Mouse (Mus musculus): ENCODE measurements around the gene Spsb4.

Gene Spsb4

DNA sequence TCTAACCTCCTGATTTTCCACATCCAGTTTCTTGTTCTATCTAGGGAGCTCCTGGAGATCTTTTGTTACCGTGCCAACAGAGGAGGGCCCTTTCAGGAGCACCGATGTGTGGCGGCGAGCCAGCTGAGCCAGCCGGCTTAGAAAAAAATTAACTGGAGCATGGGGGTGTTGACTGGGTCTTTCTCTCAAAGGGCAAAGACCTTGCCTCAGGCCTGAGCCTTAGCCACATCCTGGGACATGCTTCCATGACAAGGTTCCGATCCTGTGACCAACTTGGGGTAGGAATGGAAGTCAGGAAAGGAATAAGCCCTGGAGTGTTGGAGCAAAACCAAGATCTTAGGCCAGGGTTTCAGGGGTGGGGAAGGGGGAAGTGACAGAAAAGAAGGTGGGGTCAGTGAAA, 2.9 kb downstream of the Spsb4 start:
- DNase-seq (ENCODE audit: low spot score), result peak; percentile 66

- no peak for DNase-seq (ENCODE audit: low spot score)
Observed at GRCm38 (mm10) chr9:97013698-97014097, 4.9 kb downstream of the Spsb4 start.

GRCm38 (mm10) chr9:97013153-97013552, 5.5 kb downstream of the Spsb4 start:
- no peak for DNase-seq (ENCODE audit: low spot score)

DNA sequence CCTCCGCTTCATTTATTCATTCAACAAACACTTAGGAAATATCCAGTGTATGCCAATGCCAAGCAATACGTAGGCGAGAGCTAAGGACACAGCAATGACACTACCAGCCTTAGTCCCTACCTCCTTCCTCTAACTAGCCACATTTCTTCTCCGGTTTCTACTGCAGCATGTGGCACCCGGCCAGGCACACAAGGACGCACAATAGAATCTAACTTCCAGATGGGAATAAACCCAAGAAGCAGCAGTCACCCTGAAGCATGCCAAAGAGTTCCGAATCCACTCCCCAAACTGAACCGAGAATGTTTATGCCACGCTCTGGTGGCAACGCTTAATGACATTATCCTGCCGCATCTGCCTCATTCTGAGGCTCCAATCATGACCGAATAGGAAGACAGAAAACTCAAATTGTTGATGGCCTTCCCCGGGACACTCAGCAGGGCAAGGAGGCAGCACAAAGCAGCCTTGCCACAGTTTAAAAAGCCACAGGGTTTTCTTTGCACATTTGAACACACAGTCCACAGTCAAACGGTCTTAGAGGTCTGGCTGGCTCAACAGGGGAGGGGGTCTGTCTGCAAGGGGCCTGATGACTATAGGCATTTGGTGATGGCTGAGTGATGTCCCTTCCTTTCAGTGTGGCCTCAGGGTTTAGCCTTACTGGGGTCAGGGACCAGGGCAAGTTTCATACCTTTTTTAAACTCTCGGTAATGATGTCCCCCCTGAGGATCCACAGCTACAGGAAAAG, 7.0 kb downstream of the Spsb4 start:
- DNase-seq (ENCODE audit: low spot score), result no peak

DNA sequence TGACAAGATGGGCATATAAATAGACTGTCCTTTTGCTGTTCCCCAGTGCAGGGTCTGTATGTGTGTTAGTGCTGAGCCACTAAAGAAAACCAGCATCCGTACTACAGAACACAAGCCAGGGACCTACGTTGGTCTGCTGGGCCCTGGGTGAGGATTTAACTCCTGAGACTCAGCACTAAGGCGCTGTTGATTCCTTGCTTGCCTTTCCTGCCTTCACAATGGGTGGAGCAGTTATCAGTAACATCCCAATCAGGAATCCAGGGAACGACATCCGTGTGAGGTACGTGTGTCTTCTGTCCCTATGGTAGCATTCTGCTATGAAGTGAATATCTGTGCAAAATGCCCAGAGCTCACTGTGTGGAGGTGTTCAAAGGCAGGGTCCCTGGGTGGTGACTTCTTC, 8.2 kb downstream of the Spsb4 start:
- DNase-seq (ENCODE audit: low spot score), result no peak

- DNase-seq (ENCODE audit: low spot score), result no peak
Observed at GRCm38 (mm10) chr9:97004726-97005125, 13.9 kb downstream of the Spsb4 start.

- no peak for DNase-seq (ENCODE audit: low spot score)
Observed at GRCm38 (mm10) chr9:97003173-97003572, 15.5 kb downstream of the Spsb4 start.

DNA sequence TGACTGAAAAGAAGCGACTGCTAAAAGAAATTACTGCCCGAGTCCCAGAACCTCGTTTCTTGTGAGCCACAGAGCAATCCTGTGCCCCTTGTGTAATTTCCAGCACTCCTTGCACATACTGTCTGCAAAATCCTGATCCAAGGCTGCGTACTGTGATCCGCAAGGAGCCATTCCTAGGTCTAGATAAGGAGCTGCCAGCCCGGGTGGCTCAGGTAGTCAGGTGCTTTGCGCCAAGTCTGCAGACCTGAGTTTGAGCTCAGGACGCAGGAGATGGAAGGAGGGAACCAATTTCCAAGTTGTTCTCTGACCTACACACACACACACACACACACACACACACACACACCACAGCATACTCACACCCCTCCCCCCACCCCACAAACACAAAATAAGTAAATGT, 16.0 kb downstream of the Spsb4 start:
- no peak for DNase-seq (ENCODE audit: low spot score)

GRCm38 (mm10) chr9:97002025-97002424, 16.6 kb downstream of the Spsb4 start:
- no peak for DNase-seq (ENCODE audit: low spot score)

DNA sequence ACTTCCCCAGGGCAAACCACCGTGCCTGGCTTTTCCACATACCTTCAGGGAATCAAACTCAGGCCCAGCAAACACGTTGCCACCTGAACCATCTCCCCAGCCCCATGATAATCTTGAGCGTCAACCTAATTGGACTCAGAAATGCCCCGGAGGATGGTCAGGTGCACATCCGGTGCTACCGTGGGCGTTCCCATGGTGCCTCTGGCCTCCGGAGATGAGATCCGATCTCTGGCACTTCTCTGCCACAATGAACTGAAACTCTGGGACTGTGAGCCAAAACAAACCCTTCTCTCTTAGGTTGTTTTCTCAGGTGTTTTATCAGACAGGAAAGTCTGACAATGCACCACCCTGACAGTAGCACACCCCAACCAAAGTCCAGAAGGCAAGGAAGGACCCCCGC, 17.2 kb downstream of the Spsb4 start:
- DNase-seq (ENCODE audit: low spot score), result no peak

DNA sequence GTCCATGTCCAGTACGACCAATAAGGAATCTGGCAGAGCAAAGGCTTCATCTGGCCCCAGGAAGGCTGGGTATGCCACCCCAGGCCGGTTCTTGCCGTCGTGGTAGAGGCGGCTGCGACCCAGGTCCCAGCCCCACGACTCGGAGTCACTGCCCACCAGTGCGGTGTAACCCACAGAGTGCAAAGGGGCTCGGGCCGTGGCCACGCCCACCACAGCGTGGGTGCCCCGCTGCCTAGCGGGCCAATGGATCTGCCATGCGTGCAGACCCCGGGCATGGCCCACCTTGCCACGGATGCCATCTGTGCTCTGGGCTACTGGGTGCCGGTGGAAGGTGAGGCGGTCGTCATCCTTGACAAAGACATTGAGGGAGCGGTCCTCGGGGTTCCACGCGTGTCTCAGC, 22.9 kb downstream of the Spsb4 start:
- no peak for DNase-seq (ENCODE audit: low spot score)

DNA sequence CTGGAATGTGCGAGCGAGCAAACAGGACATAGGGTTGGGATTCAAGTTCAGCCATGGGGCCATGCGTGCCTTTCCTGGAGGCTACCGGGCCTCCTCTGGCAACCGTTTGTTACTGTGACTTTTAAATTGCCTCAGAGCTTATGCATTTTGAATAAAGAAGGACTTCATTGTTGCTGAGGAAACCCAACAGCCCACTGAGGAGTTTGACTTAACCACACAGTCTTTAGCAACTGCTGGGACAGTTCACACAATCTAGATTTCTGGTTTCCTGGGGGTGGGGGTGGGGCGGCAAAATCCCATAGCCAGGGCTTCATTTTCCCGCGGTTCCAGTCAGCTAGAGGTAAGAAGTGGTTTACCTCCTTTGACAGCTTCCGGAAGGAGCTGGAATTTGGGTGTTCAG, 23.9 kb downstream of the Spsb4 start:
- DNase-seq (ENCODE audit: low spot score), result no peak

- DNase-seq (ENCODE audit: low spot score), result no peak
Observed at GRCm38 (mm10) chr9:96991118-96991517, 27.5 kb downstream of the Spsb4 start.

DNA sequence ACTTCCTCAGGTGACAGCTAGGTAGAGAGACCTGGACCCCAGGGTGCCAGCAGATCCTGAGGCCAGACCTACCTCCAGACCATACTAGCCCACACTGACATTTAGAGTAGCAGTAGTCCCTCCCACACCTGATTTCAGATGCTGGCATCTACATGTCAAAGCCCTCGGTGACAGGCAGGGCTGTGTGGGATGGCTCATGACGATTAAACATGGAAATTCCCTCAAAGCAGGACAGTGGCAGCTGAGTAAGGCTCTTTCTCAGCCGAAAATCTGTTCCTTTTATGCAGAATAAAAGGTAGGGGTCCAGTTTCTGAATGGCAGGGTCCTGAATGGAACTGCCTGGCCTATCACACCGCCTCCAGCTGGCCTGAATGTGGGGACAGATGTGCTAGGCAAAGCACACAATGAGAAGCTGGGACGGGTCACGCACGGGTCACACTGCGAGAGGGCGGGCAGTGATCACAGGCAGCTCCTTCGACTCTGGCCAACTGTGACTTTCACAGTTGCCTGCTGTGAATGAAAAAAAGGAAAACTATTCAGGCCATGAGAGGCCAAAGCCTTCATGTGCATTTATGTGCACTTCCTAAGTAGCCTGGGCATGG, 29.2 kb downstream of the Spsb4 start:
- DNase-seq (ENCODE audit: low spot score), result peak; percentile 40

DNA sequence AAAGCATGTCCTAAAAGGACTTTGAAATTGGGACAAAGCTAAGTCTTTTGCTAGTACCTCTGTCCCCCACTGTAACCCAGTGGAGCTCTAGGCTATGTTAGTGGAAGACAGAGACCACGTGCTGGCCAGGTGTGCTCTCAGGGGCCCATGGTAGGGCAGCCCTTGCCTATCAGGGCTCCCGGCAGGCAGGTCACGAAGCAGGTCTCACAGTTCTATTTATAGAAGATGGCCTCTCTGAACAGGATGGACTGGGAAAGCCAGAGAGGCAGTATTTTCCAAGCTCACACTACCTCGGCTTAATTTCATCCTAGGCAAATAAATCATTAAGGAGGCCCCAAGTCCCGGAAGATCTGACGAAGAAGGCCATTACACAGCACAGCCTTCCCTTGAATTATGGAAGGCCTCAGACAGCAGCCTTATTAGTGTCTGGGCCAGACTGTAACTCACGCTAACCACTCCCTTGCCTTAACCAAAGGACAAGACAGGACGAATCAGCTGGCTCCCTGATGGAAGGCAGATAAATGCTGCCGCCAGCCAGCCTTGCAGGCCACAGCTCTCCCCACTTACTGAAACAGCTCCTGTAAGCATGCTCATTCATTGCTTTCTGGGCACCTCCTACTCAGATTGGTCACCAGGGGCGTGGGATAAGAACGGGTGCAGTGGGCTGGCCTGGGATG, 31.7 kb downstream of the Spsb4 start:
- peak; percentile 44 for DNase-seq (ENCODE audit: low spot score)

DNA sequence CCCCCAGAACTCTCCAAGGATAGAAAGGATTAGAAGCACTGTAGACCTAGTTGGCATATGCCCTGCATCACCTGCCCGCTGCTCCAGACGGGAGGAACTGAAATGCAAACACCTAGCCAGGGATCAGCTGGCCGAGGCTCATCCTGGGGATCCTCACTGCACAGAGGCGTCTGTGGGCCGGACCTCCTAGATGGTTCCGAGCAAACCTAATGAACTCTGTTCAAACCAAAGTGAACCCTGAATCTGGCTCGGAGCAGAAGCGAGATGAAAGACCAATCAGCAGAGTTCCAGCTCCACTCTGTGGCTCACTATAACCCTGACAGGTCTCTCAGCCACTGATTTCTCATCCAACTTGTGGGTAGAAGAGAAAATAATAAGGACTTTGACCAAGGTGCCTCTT, 34.6 kb downstream of the Spsb4 start:
- no peak for DNase-seq (ENCODE audit: low spot score)

DNA sequence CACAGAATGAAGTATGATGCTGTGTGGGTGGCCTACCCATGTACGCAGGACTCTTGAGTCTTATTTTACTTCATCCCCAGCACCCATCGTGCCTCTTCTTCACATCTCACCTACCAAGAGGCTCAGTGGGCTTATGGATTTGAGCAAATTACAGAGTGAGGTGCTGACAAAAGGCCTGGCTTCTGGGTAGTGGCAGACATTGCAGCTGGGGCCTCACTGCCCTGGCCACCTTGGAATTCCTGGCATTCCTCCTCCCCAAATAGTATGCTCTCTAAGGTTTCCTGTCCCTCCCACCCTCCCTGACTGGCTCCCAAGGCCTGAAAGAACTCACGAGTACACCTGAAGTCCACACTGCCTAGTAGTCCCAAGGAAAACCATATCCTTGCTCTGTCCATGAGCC, 35.7 kb downstream of the Spsb4 start:
- DNase-seq (ENCODE audit: low spot score), result no peak

DNA sequence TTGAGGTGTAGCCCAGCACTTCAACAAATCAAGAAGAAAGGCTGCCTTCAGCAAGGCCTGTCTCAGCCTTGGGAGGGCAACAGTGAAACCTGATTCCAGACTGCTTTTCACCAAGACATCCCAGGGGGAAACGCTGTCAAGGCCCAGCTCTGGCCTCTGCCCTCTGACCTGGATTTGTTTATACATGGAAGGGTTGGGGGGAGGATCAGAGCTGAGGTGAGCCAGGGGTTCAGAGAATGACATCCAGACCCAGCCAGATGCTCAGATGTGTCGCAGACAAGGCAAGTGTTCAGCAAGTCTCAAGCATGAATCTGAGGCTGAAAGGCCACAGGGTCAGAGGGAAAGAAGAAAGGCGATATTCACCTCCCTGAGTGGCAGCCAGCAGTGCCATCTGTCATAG, 36.3 kb downstream of the Spsb4 start:
- DNase-seq (ENCODE audit: low spot score), result peak; percentile 89

DNA sequence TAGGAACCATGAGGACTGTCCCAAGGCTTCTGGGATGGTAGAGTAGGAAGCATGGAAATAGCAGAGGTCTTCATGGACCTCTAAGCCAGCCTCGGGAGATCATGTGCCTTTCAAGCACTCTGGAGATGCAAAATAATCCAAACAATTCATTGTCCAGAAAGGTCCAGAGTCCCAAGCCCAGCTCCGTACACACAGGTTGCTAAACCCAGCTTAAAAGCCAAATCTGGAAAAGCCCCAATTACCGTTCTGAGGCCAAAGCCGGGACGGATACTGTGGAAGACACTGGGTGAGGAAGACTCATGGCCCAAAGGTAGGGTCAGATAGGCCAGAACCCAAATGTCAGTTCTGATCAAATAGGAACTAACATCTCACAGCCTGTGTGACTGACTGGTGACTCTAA, 36.8 kb downstream of the Spsb4 start:
- DNase-seq (ENCODE audit: low spot score), result no peak

DNA sequence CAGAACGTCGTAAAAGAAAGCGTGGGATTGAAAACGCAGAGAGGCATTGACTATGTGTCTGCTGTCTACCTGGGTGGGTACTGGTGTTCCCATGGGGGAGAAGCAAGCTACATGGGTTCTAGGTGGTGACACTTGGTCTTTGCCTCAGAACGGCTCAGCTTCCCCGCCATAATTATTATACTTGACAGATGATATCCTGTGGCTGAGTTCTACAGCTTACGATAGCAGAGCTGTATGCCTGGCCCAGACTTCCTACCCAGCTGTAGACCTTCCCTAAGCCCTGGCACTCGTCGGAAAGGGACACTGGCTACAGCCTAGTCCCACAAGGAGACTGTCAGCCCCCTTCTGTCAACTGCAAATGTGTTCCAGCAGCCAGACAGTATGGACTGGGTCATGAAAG, 37.5 kb downstream of the Spsb4 start:
- DNase-seq (ENCODE audit: low spot score), result no peak

DNA sequence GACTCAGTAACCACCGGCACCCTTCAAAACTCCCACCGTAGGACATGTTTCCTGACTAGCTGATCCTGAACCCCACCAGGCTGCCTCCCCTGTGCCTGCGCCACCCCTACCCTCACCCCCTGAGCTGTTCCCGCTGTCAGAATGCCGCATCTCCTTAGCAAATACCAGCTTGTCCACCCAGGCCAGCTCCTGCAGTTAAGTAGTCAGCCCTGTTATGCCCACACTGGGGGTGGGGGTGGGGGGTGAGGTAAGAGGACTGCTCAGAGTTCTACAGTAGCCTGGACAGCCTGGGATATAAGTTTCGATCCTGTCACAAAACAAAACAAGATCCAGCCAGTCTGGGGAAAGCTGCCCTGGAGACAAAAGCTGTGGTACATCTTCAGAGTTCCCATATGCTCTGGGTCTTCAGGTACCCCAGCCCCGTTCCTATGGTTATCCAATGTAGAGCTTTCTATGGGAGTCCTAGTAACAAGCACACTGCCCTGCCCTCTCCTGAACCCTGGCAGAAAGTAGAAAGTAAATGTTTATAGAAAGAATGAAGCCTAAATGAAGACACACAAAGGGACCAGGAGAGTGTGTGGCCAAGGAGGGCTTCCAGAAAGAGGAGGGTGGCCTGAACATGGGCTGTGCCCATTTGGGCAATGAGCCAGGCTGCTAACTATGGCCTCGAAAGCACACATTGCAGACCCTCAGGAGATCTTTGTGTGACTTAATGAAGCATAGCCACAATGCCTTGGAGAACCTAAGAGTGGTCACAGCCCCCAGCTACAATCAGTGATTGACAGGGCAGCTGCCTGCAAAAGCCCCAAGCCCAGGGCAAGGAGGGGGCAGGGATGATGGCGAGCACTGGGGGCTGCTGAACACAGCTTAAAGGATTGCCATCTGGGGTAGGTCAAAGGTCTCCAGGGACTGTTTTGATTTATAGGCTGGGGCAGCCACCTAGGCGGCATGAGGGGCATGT, 38.3 kb downstream of the Spsb4 start:
- peak; percentile 72 for DNase-seq (ENCODE audit: low spot score)

GRCm38 (mm10) chr9:96979417-96980030, 39.1 kb downstream of the Spsb4 start:
- DNase-seq (ENCODE audit: low spot score), result peak; percentile 51

Measured in yolk sac, embryonic 10.5 days (tissue).